Mouse (Mus musculus) midbrain, embryonic 12.5 days (tissue): Measurements from ENCODE around the gene Eya4. TPM values are rescaled to one million over a fixed set of nuclear protein-coding genes. Genes with fewer than 3 reads are reported as not detected.

Experiments
- ATAC-seq: fragments of 200-750 bp; cut with Nextera tagmentation; 2 replicates; pipeline ENCODE4 v1.8.0; 2017; ENCODE audit warnings: low read depth, moderate TSS enrichment, moderate library complexity; ENCODE audit not compliant: low FRiP score
- H3K27ac ChIP-seq: fragments of 300-500 bp; sonication (generic); replicated peaks from 2 replicates; pipeline ENCODE4 v1.5.1; 2016; ENCODE audit warnings: mild to moderate bottlenecking
- H3K27me3 ChIP-seq: fragments of 300-500 bp; sonication (generic); 2 replicates; pipeline ENCODE4 v1.6.1; 2016; ENCODE audit warnings: mild to moderate bottlenecking
- H3K36me3 ChIP-seq: fragments of 300-500 bp; sonication (generic); 2 replicates; pipeline ENCODE4 v1.6.1; 2016
- H3K4me1 ChIP-seq: fragments of 300-500 bp; sonication (generic); 2 replicates; pipeline ENCODE4 v1.6.1; 2016
- H3K4me2 ChIP-seq: fragments of 300-500 bp; sonication (generic); replicated peaks from 2 replicates; pipeline ENCODE4 v1.6.1; 2016; ENCODE audit warnings: mild to moderate bottlenecking, moderate library complexity
- H3K4me3 ChIP-seq: fragments of 300-500 bp; sonication (generic); 2 replicates; pipeline ENCODE4 v1.5.1; 2016; ENCODE audit warnings: mild to moderate bottlenecking
- H3K9ac ChIP-seq: fragments of 300-500 bp; sonication (generic); replicated peaks from 2 replicates; pipeline ENCODE4 v1.6.1; 2016; ENCODE audit warnings: mild to moderate bottlenecking, moderate library complexity
- H3K9me3 ChIP-seq: fragments of 300-500 bp; sonication (generic); 2 replicates; pipeline ENCODE4 v1.6.1; 2016; ENCODE audit warnings: mild to moderate bottlenecking
- WGBS: fragments of 180-500 bp; shearing (Covaris S2); methylation state at CpG from one replicate; pipeline ENCODE4 v1.1.7; 2016; 5-methylcytosine and 5-hydroxymethylcytosine counted together
- polyA plus RNA-seq: library from polyadenylated mRNA; unstranded; fragments of >200 nt; fragmentation: Nextera tagmentation; extraction: Ambion mirVana; gene quantifications from 2 replicates; pipeline ENCODE4 v1.2.1, GENCODE M21; 2016

The Eya4 gene
- polyA plus RNA-seq, 1 experiment from 2014 or later, result 2.3 TPM

- Histone ChIP-seq H3K4me1 (no peaks in the 10 kb centered on the region), H3K9ac (no peak overlapping the region), H3K27me3 (no peaks in the 10 kb centered on the region), H3K4me3 (no peak overlapping the region), H3K36me3 (no peaks in the 10 kb centered on the region), H3K27ac (no peak overlapping the region), H3K4me2 (no peak overlapping the region), H3K9me3 (no peaks in the 10 kb centered on the region)
- 39% methylated on average over 4 of the region's 4 CpGs for WGBS
- peak; percentile 38; the same call in 1 of the 2 replicates for ATAC-seq
These were observed 269.1 kb downstream of the Eya4 start for GRCm38 (mm10) chr10:23081548-23081828.

- Histone ChIP-seq H3K4me2 (0 out of 2 replicates have a peak overlapping the region, but pooled peaks have one; percentile 21), H3K9ac (no peak overlapping the region), H3K27ac (no peak overlapping the region), H3K4me1 (no peaks in the 10 kb centered on the region), H3K9me3 (no peaks in the 10 kb centered on the region), H3K4me3 (no peak overlapping the region), H3K27me3 (no peaks in the 10 kb centered on the region), H3K36me3 (no peaks in the 10 kb centered on the region)
- 39% methylated on average over 24 of the region's 24 CpGs for WGBS
- ATAC-seq, result peak; percentile 60
These were observed 269.6 kb downstream of the Eya4 start for GRCm38 (mm10) chr10:23080749-23081547.

- Histone ChIP-seq H3K27ac (no peak overlapping the region), H3K36me3 (no peaks in the 10 kb centered on the region), H3K4me3 (no peak overlapping the region), H3K9ac (no peak overlapping the region), H3K4me1 (no peaks in the 10 kb centered on the region), H3K9me3 (no peaks in the 10 kb centered on the region), H3K4me2 (peak overlapping the region; percentile 25), H3K27me3 (no peaks in the 10 kb centered on the region)
- no peak for ATAC-seq
- 64% methylated on average over 21 of the region's 21 CpGs for WGBS
These were observed 273.7 kb downstream of the Eya4 start for GRCm38 (mm10) chr10:23076691-23077385.

GRCm38 (mm10) chr10:23073431-23073830 lies 277.2 kb downstream of the Eya4 start:
- Histone ChIP-seq H3K36me3 (no peaks in the 10 kb centered on the region), H3K4me3 (no peak overlapping the region), H3K9me3 (no peaks in the 10 kb centered on the region), H3K4me2 (no peak overlapping the region), H3K27ac (no peak overlapping the region), H3K4me1 (no peaks in the 10 kb centered on the region), H3K9ac (no peak overlapping the region), H3K27me3 (no peaks in the 10 kb centered on the region)
- ATAC-seq, result no peak
- 81% methylated on average over 2 of the region's 2 CpGs for WGBS

GRCm38 (mm10) chr10:23063637-23064036 lies 286.9 kb downstream of the Eya4 start:
- H3K9ac ChIP-seq, result no peak overlapping the region
- H3K4me1 ChIP-seq, result 0 out of 2 replicates have a peak, but pooled peaks cover 2% of the 10 kb centered on the region
- H3K27me3 ChIP-seq, result no peaks in the 10 kb centered on the region
- 40% methylated on average over 6 of the region's 6 CpGs for WGBS
- ATAC-seq, result no peak
- H3K9me3 ChIP-seq, result no peaks in the 10 kb centered on the region
- no peak overlapping the region for H3K4me3 ChIP-seq
- H3K36me3 ChIP-seq, result no peaks in the 10 kb centered on the region
- no peak overlapping the region for H3K4me2 ChIP-seq
- no peak overlapping the region for H3K27ac ChIP-seq

- 77% methylated on average over 5 of the region's 5 CpGs for WGBS
- Histone ChIP-seq H3K4me2 (no peak overlapping the region), H3K27me3 (no peaks in the 10 kb centered on the region), H3K4me3 (no peak overlapping the region), H3K36me3 (no peaks in the 10 kb centered on the region), H3K9me3 (no peaks in the 10 kb centered on the region), H3K4me1 (0 out of 2 replicates have a peak, but pooled peaks cover 2% of the 10 kb centered on the region), H3K27ac (no peak overlapping the region), H3K9ac (no peak overlapping the region)
- ATAC-seq, result no peak
These were observed 287.9 kb downstream of the Eya4 start for GRCm38 (mm10) chr10:23062719-23063118.

- H3K4me1 ChIP-seq, result 0 out of 2 replicates have a peak, but pooled peaks cover 2% of the 10 kb centered on the region
- H3K36me3 ChIP-seq, result no peaks in the 10 kb centered on the region
- H3K9me3 ChIP-seq, result no peaks in the 10 kb centered on the region
- no peak overlapping the region for H3K4me2 ChIP-seq
- H3K27me3 ChIP-seq, result no peaks in the 10 kb centered on the region
- 84% methylated on average over 3 of the region's 3 CpGs for WGBS
- H3K4me3 ChIP-seq, result no peak overlapping the region
- ATAC-seq, result no peak
- H3K27ac ChIP-seq, result no peak overlapping the region
- H3K9ac ChIP-seq, result no peak overlapping the region
These were observed 289.9 kb downstream of the Eya4 start for GRCm38 (mm10) chr10:23060694-23061060.

- no peaks in the 10 kb centered on the region for H3K9me3 ChIP-seq
- no peaks in the 10 kb centered on the region for H3K27me3 ChIP-seq
- no peak overlapping the region for H3K9ac ChIP-seq
- no peak for ATAC-seq
- H3K36me3 ChIP-seq, result no peaks in the 10 kb centered on the region
- H3K4me3 ChIP-seq, result no peak overlapping the region
- WGBS, result 82% methylated on average over 5 of the region's 5 CpGs
- H3K27ac ChIP-seq, result no peak overlapping the region
- 0 out of 2 replicates have a peak, but pooled peaks cover 2% of the 10 kb centered on the region for H3K4me1 ChIP-seq
- no peak overlapping the region for H3K4me2 ChIP-seq
These were observed 290.4 kb downstream of the Eya4 start for GRCm38 (mm10) chr10:23060041-23060693.

GRCm38 (mm10) chr10:23053379-23053915 lies 297.1 kb downstream of the Eya4 start:
- no peak for ATAC-seq
- Histone ChIP-seq H3K9ac (no peak overlapping the region), H3K27ac (no peak overlapping the region), H3K9me3 (no peaks in the 10 kb centered on the region), H3K4me3 (no peak overlapping the region), H3K36me3 (no peaks in the 10 kb centered on the region), H3K4me2 (no peak overlapping the region), H3K4me1 (no peaks in the 10 kb centered on the region), H3K27me3 (no peaks in the 10 kb centered on the region)
- 81% methylated on average over 8 of the region's 8 CpGs for WGBS
